In the genomic region with DNA sequence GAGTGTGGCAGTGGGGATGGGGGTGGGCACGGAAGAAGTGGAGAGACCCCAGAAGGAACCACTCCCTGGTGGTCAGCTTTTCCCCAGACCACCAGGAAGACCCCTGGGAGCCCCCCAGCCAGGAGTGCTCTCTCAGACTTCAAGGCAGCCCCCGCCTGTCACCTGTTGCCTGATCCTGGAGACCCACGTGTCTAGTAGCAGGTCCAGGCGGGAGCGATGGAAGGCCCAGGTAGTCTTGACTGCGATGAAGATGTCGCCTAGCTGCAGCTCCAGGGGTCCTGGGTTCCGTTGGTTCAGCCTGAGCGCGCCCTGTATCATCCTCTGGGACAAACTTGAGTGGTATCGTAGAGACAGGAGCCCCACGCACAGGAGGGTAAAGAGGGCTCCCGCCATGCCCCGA, we compare ENCODE assay signal across 8 mouse cellular contexts. TPM values are rescaled to one million over a fixed set of nuclear protein-coding genes. Genes with fewer than 3 reads are reported as not detected.
DNase-seq lines count a peak whose midpoint lies in the region; ATAC-seq and TF ChIP-seq lines count a peak whose summit lies in the region.

No protein-coding gene starts in this region.

- WGBS in embryonic facial prominence, embryonic 13.5 days = 39% methylated on average over 14 of the region's 14 CpGs
- 41% methylated on average over 14 of the region's 14 CpGs for WGBS in intestine, embryonic 15.5 days
- 43% methylated on average over 14 of the region's 14 CpGs for WGBS in midbrain, postnatal 0 days

- H3K36me3 ChIP-seq in embryonic facial prominence, embryonic 13.5 days = no peaks in the 10 kb centered on the region
- 0 out of 2 replicates have a peak, but pooled peaks cover 13% of the 10 kb centered on the region for H3K36me3 ChIP-seq in intestine, embryonic 15.5 days
- H3K36me3 ChIP-seq in midbrain, postnatal 0 days (ENCODE audit: insufficient read depth, low read length) = no peaks in the 10 kb centered on the region

- no peak for TF ChIP-seq CTCF in left cerebral cortex, adult 2 months (IDR thresholded peaks at IDR 0.05)
- TF ChIP-seq CTCF in midbrain, postnatal 0 days (IDR thresholded peaks at IDR 0.05) = no peak

- H3K4me3 ChIP-seq in left cerebral cortex, adult 2 months = peak overlapping the region; percentile 36
- peak overlapping the region; percentile 21; the same call in 1 of the 2 replicates for H3K4me3 ChIP-seq in embryonic facial prominence, embryonic 13.5 days
- H3K4me3 ChIP-seq in intestine, embryonic 15.5 days (replicated peaks) = peak overlapping the region; percentile 33
- H3K4me3 ChIP-seq in midbrain, postnatal 0 days (ENCODE audit: low read depth, low read length) = no peak overlapping the region

- H3K27me3 ChIP-seq in embryonic facial prominence, embryonic 13.5 days = 0 out of 2 replicates have a peak, but pooled peaks cover 5% of the 10 kb centered on the region
- H3K27me3 ChIP-seq in intestine, embryonic 15.5 days (replicated peaks) = no peaks in the 10 kb centered on the region
- H3K27me3 ChIP-seq in midbrain, postnatal 0 days (ENCODE audit: insufficient read depth, low read length) = no peaks in the 10 kb centered on the region

- H3K27ac ChIP-seq in left cerebral cortex, adult 2 months = peak overlapping the region; percentile 64
- H3K27ac ChIP-seq in embryonic facial prominence, embryonic 13.5 days = peak overlapping the region; percentile 55; the same call in 1 of the 2 replicates
- peak overlapping the region; percentile 54; the same call in 1 of the 2 replicates for H3K27ac ChIP-seq in intestine, embryonic 15.5 days
- H3K27ac ChIP-seq in midbrain, postnatal 0 days (ENCODE audit: low read depth, low read length) = no peak overlapping the region

- peak overlapping the region; percentile 41 for H3K9ac ChIP-seq in embryonic facial prominence, embryonic 13.5 days
- peak overlapping the region; percentile 26 for H3K9ac ChIP-seq in intestine, embryonic 15.5 days
- peak overlapping the region; percentile 19; the same call in 1 of the 2 replicates for H3K9ac ChIP-seq in midbrain, postnatal 0 days (replicated peaks; ENCODE audit: low read length, poor library complexity, severe bottlenecking)

- peaks cover 12% of the 10 kb centered on the region for H3K4me1 ChIP-seq in embryonic facial prominence, embryonic 13.5 days
- H3K4me1 ChIP-seq in intestine, embryonic 15.5 days (replicated peaks) = peaks cover 8% of the 10 kb centered on the region
- H3K4me1 ChIP-seq in midbrain, postnatal 0 days (ENCODE audit: insufficient read depth, low read length) = peaks cover 5% of the 10 kb centered on the region; the same call in 1 of the 2 replicates

- H3K9me3 ChIP-seq in embryonic facial prominence, embryonic 13.5 days = no peaks in the 10 kb centered on the region
- H3K9me3 ChIP-seq in intestine, embryonic 15.5 days = no peaks in the 10 kb centered on the region
- H3K9me3 ChIP-seq in midbrain, postnatal 0 days (ENCODE audit: low read length) = no peaks in the 10 kb centered on the region

- intact Hi-C loops in left cerebral cortex, adult 2 months (cut with DNase I) = no loop called here
- intact Hi-C loops in left cerebral cortex, postnatal 10 days (cut with DNase I) = no loop called here

- no peak for DNase-seq in left cerebral cortex, adult 2 months (ENCODE audit: extremely low spot score in 1 of 2, low spot score in 2 of 2)
- DNase-seq in left cerebral cortex, postnatal 10 days (ENCODE audit: extremely low spot score in 1 of 2, low spot score in 2 of 2) = no peak
- DNase-seq in midbrain, postnatal 0 days (ENCODE audit: low spot score) = no peak
- DNase-seq in MN1 (ENCODE audit: low spot score) = no peak
- DNase-seq in right cerebral cortex, postnatal 36 days (ENCODE audit: low spot score in 2 of 2) = no peak
- no peak for DNase-seq in left cerebral cortex, adult 11 months (ENCODE audit: low spot score)

- H3K4me2 ChIP-seq in embryonic facial prominence, embryonic 13.5 days = peak overlapping the region; percentile 39
- peak overlapping the region; percentile 55 for H3K4me2 ChIP-seq in intestine, embryonic 15.5 days (replicated peaks)
- H3K4me2 ChIP-seq in midbrain, postnatal 0 days (ENCODE audit: low read depth, low read length, poor library complexity, severe bottlenecking) = peak overlapping the region; percentile 29

- no peak for ATAC-seq in embryonic facial prominence, embryonic 13.5 days (ENCODE audit: insufficient number of reproducible peaks, insufficient read depth, low FRiP score, low TSS enrichment, low read depth)
- peak; percentile 13; the same call in 1 of the 2 replicates for ATAC-seq in intestine, embryonic 15.5 days
- no peak for ATAC-seq in midbrain, postnatal 0 days (ENCODE audit: low FRiP score)

RNA-seq across cellular contexts. Expression of a gene that starts 0.4 kb away (rescaled TPM):
- total RNA-seq in left cerebral cortex, adult 2 months (2021) = 1 to 10 TPM; 5.0 to 6.2 TPM
- 1 to 10 TPM; 6.7 to 7.6 TPM for total RNA-seq in left cerebral cortex, postnatal 10 days (2021)
- 16.1 and 18.8 TPM in 2 replicates for polyA plus RNA-seq in embryonic facial prominence, embryonic 13.5 days (2015; fragmentation: Nextera tagmentation; extraction: Ambion mirVana)
- 19.7 and 20.4 TPM in 2 replicates for polyA plus RNA-seq in intestine, embryonic 15.5 days (2015; fragmentation: Nextera tagmentation; extraction: Ambion mirVana)
- 4.6 and 6.9 TPM in 2 replicates for total RNA-seq in midbrain, postnatal 0 days (2014; rRNA removed)
- 7.6 and 8.1 TPM in 2 replicates for polyA plus RNA-seq in midbrain, postnatal 0 days (2015; fragmentation: Nextera tagmentation; extraction: Ambion mirVana)

RNA-seq across cellular contexts. Expression of a gene that starts 30.0 kb away (rescaled TPM):
- 1 to 10 TPM; 4.8 TPM for total RNA-seq in left cerebral cortex, adult 2 months (2021)
- 1 to 10 TPM; 4.3 to 5.1 TPM for total RNA-seq in left cerebral cortex, postnatal 10 days (2021)
- polyA plus RNA-seq in embryonic facial prominence, embryonic 13.5 days (2015; fragmentation: Nextera tagmentation; extraction: Ambion mirVana) = 3.0 and 3.2 TPM in 2 replicates
- 6.9 and 7.3 TPM in 2 replicates for polyA plus RNA-seq in intestine, embryonic 15.5 days (2015; fragmentation: Nextera tagmentation; extraction: Ambion mirVana)
- 0.71 and 1.6 TPM in 2 replicates for total RNA-seq in midbrain, postnatal 0 days (2014; rRNA removed)
- 2.2 and 2.5 TPM in 2 replicates for polyA plus RNA-seq in midbrain, postnatal 0 days (2015; fragmentation: Nextera tagmentation; extraction: Ambion mirVana)

RNA-seq across cellular contexts. Expression of a gene that starts 54.3 kb away (rescaled TPM):
- total RNA-seq in left cerebral cortex, adult 2 months (2021) = 100 to 1,000 TPM; 144 to 177 TPM
- 100 to 1,000 TPM in 1 of 2 experiments, 10 to 100 TPM in 1; 92.2 to 116 TPM for total RNA-seq in left cerebral cortex, postnatal 10 days (2021)
- polyA plus RNA-seq in embryonic facial prominence, embryonic 13.5 days (2015; fragmentation: Nextera tagmentation; extraction: Ambion mirVana) = 0.06 TPM in 1 of 2 replicates, not detected in the other
- polyA plus RNA-seq in intestine, embryonic 15.5 days (2015; fragmentation: Nextera tagmentation; extraction: Ambion mirVana) = 0.08 and 0.29 TPM in 2 replicates
- 44.6 and 52.1 TPM in 2 replicates for total RNA-seq in midbrain, postnatal 0 days (2014; rRNA removed)
- 10.2 and 10.7 TPM in 2 replicates for polyA plus RNA-seq in midbrain, postnatal 0 days (2015; fragmentation: Nextera tagmentation; extraction: Ambion mirVana)
